Comparison of ENCODE assay signal across 8 mouse cellular contexts in the genomic region with DNA sequence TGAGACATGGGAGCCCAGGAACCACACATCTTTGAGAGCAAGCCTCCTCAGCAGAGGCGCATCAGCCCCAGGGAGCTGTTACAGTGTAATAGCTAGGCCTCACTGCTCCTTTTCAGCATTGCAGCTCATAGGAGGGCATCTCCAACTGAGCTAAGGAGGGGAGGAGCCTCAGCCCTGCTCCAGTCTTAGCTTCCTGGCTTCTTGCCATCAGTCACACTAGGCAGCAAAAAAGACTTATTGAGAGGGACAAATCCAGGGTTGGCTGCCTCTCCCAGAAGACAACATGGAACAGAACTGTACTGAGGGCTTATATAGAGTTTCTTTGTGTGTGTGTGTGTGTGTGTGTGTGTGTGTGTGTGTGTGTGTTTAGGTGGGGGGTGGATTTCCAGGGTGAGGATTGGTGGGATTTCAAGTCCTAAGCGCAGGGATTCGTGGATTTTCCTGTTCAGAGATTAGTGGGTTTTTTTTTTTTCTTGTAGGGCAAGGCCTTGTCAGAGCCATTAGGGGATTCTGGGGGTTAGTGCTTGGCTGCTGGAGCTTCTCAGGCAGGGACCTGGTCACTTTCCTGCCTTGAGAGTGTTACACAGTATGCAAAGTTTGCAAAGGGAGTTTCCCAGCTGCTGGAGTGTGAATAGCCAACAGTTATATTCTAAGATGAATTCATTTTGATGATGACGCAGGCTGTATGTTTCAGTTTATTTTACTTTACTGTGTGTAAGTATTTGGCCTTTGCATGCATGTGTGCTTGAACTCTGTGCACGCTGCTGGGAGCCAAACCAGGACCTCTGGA. TPM values are rescaled to one million over a fixed set of nuclear protein-coding genes. Genes with fewer than 3 reads are reported as not detected.
A peak's percentile ranks its signal among the peaks of the same experiment; 100 is the strongest.
DNase-seq lines count a peak whose midpoint lies in the region; ATAC-seq and TF ChIP-seq lines count a peak whose summit lies in the region.

No protein-coding gene starts in this region.

- 77% methylated on average over 5 of the region's 5 CpGs for WGBS in intestine, embryonic 14.5 days
- 69% methylated on average over 5 of the region's 5 CpGs for WGBS in intestine, postnatal 0 days
- 67% methylated on average over 5 of the region's 5 CpGs for WGBS in hindbrain, embryonic 13.5 days

- H3K4me3 ChIP-seq in intestine, embryonic 14.5 days (ENCODE audit: low read depth, low read length), result no peak overlapping the region
- H3K4me3 ChIP-seq in intestine, postnatal 0 days (ENCODE audit: low read depth, low read length), result no peak overlapping the region
- no peak overlapping the region for H3K4me3 ChIP-seq in embryonic fibroblast, embryonic 13.5 days (ENCODE audit: insufficient read depth, low read length)
- H3K4me3 ChIP-seq in hindbrain, embryonic 13.5 days, result no peak overlapping the region

- peaks cover 7% of the 10 kb centered on the region; the same call in 1 of the 2 replicates for H3K4me1 ChIP-seq in intestine, embryonic 14.5 days (replicated peaks; ENCODE audit: control insufficient read depth, insufficient read depth, low read length)
- H3K4me1 ChIP-seq in intestine, postnatal 0 days (replicated peaks; ENCODE audit: control insufficient read depth, insufficient read depth, low read length), result peaks cover 7% of the 10 kb centered on the region; the same call in 1 of the 2 replicates
- H3K4me1 ChIP-seq in embryonic fibroblast, embryonic 13.5 days (ENCODE audit: control insufficient read depth, insufficient read depth, low read length), result no peaks in the 10 kb centered on the region
- peaks cover 9% of the 10 kb centered on the region for H3K4me1 ChIP-seq in hindbrain, embryonic 13.5 days (replicated peaks)

- peak; percentile 55 for DNase-seq in intestine, embryonic 14.5 days (ENCODE audit: low spot score)
- DNase-seq in MN1 (ENCODE audit: low spot score), result peak; percentile 34
- peak; percentile 26 to 62 for DNase-seq in layer of hippocampus, postnatal 14 days (ENCODE audit: low spot score in 2 of 2)
- peak; percentile 34 for DNase-seq in thymus, postnatal 25 days

- H3K36me3 ChIP-seq in intestine, embryonic 14.5 days (ENCODE audit: control insufficient read depth, insufficient read depth, low read length), result no peaks in the 10 kb centered on the region
- H3K36me3 ChIP-seq in intestine, postnatal 0 days (ENCODE audit: control insufficient read depth, insufficient read depth), result no peaks in the 10 kb centered on the region
- peaks cover 11% of the 10 kb centered on the region for H3K36me3 ChIP-seq in hindbrain, embryonic 13.5 days

- no peak for TF ChIP-seq CTCF in intestine, postnatal 0 days (IDR thresholded peaks at IDR 0.05; ENCODE audit: low read depth)
- no peak for TF ChIP-seq CTCF in embryonic fibroblast, embryonic 13.5 days (IDR thresholded peaks at IDR 0.05; ENCODE audit: borderline replicate concordance, insufficient read depth, low read length)

- no peak overlapping the region for H3K27ac ChIP-seq in intestine, embryonic 14.5 days (ENCODE audit: low read depth)
- no peak overlapping the region for H3K27ac ChIP-seq in intestine, postnatal 0 days (ENCODE audit: low read depth, low read length)
- peak overlapping the region; percentile 30; the same call in 1 of the 2 replicates for H3K27ac ChIP-seq in embryonic fibroblast, embryonic 13.5 days (ENCODE audit: insufficient read depth, low read length)
- H3K27ac ChIP-seq in hindbrain, embryonic 13.5 days, result peak overlapping the region; percentile 75

- H3K9me3 ChIP-seq in intestine, embryonic 14.5 days (ENCODE audit: control insufficient read depth, low read length), result 0 out of 2 replicates have a peak, but pooled peaks cover 1% of the 10 kb centered on the region
- H3K9me3 ChIP-seq in intestine, postnatal 0 days (ENCODE audit: control insufficient read depth), result no peaks in the 10 kb centered on the region
- H3K9me3 ChIP-seq in hindbrain, embryonic 13.5 days, result peaks cover 15% of the 10 kb centered on the region

- no peak overlapping the region for H3K9ac ChIP-seq in intestine, embryonic 14.5 days (ENCODE audit: low read length)
- no peak overlapping the region for H3K9ac ChIP-seq in intestine, postnatal 0 days (ENCODE audit: low read depth, low read length)
- no peak overlapping the region for H3K9ac ChIP-seq in hindbrain, embryonic 13.5 days

- H3K4me2 ChIP-seq in intestine, embryonic 14.5 days (ENCODE audit: low read length), result no peak overlapping the region
- no peak overlapping the region for H3K4me2 ChIP-seq in intestine, postnatal 0 days (replicated peaks; ENCODE audit: low read depth)
- no peak overlapping the region for H3K4me2 ChIP-seq in hindbrain, embryonic 13.5 days

- H3K27me3 ChIP-seq in intestine, embryonic 14.5 days (replicated peaks; ENCODE audit: control insufficient read depth, insufficient read depth, low read length), result no peaks in the 10 kb centered on the region
- no peaks in the 10 kb centered on the region for H3K27me3 ChIP-seq in intestine, postnatal 0 days (replicated peaks; ENCODE audit: control insufficient read depth, insufficient read depth, low read length)
- H3K27me3 ChIP-seq in hindbrain, embryonic 13.5 days, result no peaks in the 10 kb centered on the region

- ATAC-seq in intestine, embryonic 14.5 days (replicated peaks; ENCODE audit: low FRiP score, low TSS enrichment, low read depth), result no peak
- no peak for ATAC-seq in intestine, postnatal 0 days
- peak; percentile 90 for ATAC-seq in hindbrain, embryonic 13.5 days (ENCODE audit: low FRiP score)
- ATAC-seq in monocyte, adult 5-6 weeks (replicated peaks; ENCODE audit: insufficient number of reproducible peaks, low FRiP score, low TSS enrichment, poor library complexity, severe bottlenecking), result peak; percentile 47; the same call in 1 of the 2 replicates

- no peak for TF ChIP-seq POLR2A in embryonic fibroblast, embryonic 13.5 days (IDR thresholded peaks at IDR 0.05; ENCODE audit: low read depth, low read length)

RNA-seq across cellular contexts. Expression of a gene that starts 25.2 kb away (rescaled TPM):
- polyA plus RNA-seq in intestine, embryonic 14.5 days (2014; fragmentation: Nextera tagmentation; extraction: Ambion mirVana), result 19.6 and 19.7 TPM in 2 replicates
- polyA plus RNA-seq in intestine, postnatal 0 days (2015; fragmentation: Nextera tagmentation; extraction: Ambion mirVana), result 5.3 and 6.1 TPM in 2 replicates
- 35.6 and 42.0 TPM in 2 replicates for polyA plus RNA-seq in embryonic fibroblast, embryonic 13.5 days (2011; ENCODE audit: insufficient read length, low read depth, missing spikeins)
- polyA plus RNA-seq in hindbrain, embryonic 13.5 days (2015; fragmentation: Nextera tagmentation; extraction: Ambion mirVana), result 21.6 and 22.5 TPM in 2 replicates
- 10 to 100 TPM; 40.4 to 43.2 TPM for total RNA-seq in layer of hippocampus, postnatal 14 days (2021)
- total RNA-seq in monocyte, adult 5-6 weeks (2017), result 26.9 to 37.1 TPM (median 27.4 TPM) in 3 replicates

Comparison
In these comparisons a context has a peak if more than half of its experiments do, and no peak if none do; other contexts are left out.
1. ATAC-seq: peak in hindbrain, embryonic 13.5 days (single experiment) and monocyte, adult 5-6 weeks (single experiment); none in intestine, embryonic 14.5 days (single experiment) and intestine, postnatal 0 days (single experiment).
2. H3K27ac ChIP-seq: peak in embryonic fibroblast, embryonic 13.5 days (single experiment) and hindbrain, embryonic 13.5 days (single experiment); none in intestine, embryonic 14.5 days (single experiment) and intestine, postnatal 0 days (single experiment).
3. Peak in every context shown above with its lines, with median percentiles within 50 percentile points of each other: DNase-seq.